Mouse (Mus musculus): ENCODE data around the gene Pdzd7. TPM values are rescaled to one million over a fixed set of nuclear protein-coding genes. Genes with fewer than 3 reads are reported as not detected.
"Not testable (repeated sequence)": the region's sequence is repeated elsewhere in the genome, so short reads cannot be mapped to it uniquely, and the experiment has no call there.

The Pdzd7 gene
- polyA plus RNA-seq, 1 experiment from 2014 or later = 1.1 TPM

GRCm38 (mm10) chr19:45044389-45044927 is 1.1 kb downstream of the Pdzd7 start:
- peaks cover 50% of the 10 kb centered on the region for H3K4me1 ChIP-seq

GRCm38 (mm10) chr19:45040214-45040613 is 5.3 kb downstream of the Pdzd7 start:
- H3K4me3 ChIP-seq (replicated peaks) = no peak overlapping the region
- 45% methylated on average over 13 of the region's 13 CpGs for WGBS
- no peaks in the 10 kb centered on the region for H3K9me3 ChIP-seq (replicated peaks)
- no peak overlapping the region for H3K27ac ChIP-seq
- ATAC-seq (replicated peaks; ENCODE audit: low FRiP score) = no peak
- H3K36me3 ChIP-seq = no peaks in the 10 kb centered on the region
- H3K27me3 ChIP-seq = peaks cover 38% of the 10 kb centered on the region
- H3K9ac ChIP-seq = no peak overlapping the region
- H3K4me2 ChIP-seq = no peak overlapping the region
- peaks cover 16% of the 10 kb centered on the region for H3K4me1 ChIP-seq

More at GRCm38 (mm10) chr19:45044389-45044927, 1.1 kb downstream of the Pdzd7 start:
- H3K9ac ChIP-seq = no peak overlapping the region
- peak overlapping the region; percentile 19; the same call in 1 of the 2 replicates for H3K4me2 ChIP-seq
- no peak for ATAC-seq (replicated peaks; ENCODE audit: low FRiP score)
- H3K36me3 ChIP-seq = no peaks in the 10 kb centered on the region
- no peaks in the 10 kb centered on the region for H3K9me3 ChIP-seq (replicated peaks)
- H3K4me3 ChIP-seq (replicated peaks) = no peak overlapping the region
- 49% methylated on average over 11 of the region's 11 CpGs for WGBS
- H3K27ac ChIP-seq = 0 out of 2 replicates have a peak overlapping the region, but pooled peaks have one; percentile 32
- H3K27me3 ChIP-seq = peaks cover 45% of the 10 kb centered on the region

GRCm38 (mm10) chr19:45038198-45038597 is 7.3 kb downstream of the Pdzd7 start:
- H3K9ac ChIP-seq; ATAC-seq (replicated peaks; ENCODE audit: low FRiP score); H3K4me1 ChIP-seq; H3K4me3 ChIP-seq (replicated peaks); H3K36me3 ChIP-seq; H3K4me2 ChIP-seq; H3K9me3 ChIP-seq (replicated peaks); H3K27ac ChIP-seq: not testable (repeated sequence)
- peaks cover 27% of the 10 kb centered on the region for H3K27me3 ChIP-seq
- 93% methylated on average over 7 of the region's 7 CpGs for WGBS

- no peak; the same call in 1 of the 2 replicates for ATAC-seq (replicated peaks; ENCODE audit: low FRiP score)
- no peaks in the 10 kb centered on the region for H3K36me3 ChIP-seq
- no peak overlapping the region for H3K9ac ChIP-seq
- 27% methylated on average over 16 of the region's 16 CpGs for WGBS
- H3K4me1 ChIP-seq = peaks cover 16% of the 10 kb centered on the region
- no peaks in the 10 kb centered on the region for H3K9me3 ChIP-seq (replicated peaks)
- peaks cover 21% of the 10 kb centered on the region for H3K27me3 ChIP-seq
- H3K4me3 ChIP-seq (replicated peaks) = no peak overlapping the region
- H3K4me2 ChIP-seq = no peak overlapping the region
- H3K27ac ChIP-seq = no peak overlapping the region
These were observed 8.7 kb downstream of the Pdzd7 start for GRCm38 (mm10) chr19:45036867-45037266.

DNA sequence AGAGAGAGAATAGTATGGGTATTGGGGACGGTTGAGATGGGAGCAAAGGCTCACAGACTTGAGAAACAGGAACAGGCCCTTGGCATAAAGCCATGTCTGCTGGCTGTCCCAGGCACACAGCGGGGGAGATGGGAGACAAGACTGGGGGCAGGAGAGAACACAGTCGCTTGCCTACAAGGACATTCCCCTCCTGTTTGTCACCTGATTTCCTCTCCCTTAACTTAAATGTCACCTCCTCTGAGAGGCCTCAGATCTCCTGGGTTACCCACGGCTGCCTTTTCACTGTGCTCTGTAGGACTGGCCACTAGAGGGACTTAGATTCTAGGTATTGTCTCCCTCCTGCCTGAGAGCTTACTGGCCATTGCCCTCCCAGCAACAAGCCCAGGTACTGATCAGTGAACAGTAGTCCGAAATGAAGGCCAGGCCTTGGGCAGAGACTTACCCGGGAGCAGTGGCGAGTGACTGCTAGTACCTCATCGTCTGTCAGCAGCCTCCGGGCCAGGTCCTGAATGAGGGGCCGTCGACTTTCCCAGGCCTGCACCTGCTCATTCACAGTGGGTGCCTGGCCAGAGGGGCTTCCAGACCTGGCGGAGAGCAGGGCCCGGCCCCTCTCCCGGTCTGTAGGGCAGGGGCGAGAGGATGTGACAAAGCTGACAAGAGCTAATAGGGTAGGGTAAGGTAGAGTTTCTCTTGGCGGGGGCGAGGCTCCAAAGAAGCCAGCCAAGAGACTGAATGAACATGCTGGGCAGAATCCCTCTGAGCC is 12.8 kb downstream of the Pdzd7 start:
- no peaks in the 10 kb centered on the region for H3K27me3 ChIP-seq
- no peaks in the 10 kb centered on the region for H3K9me3 ChIP-seq (replicated peaks)
- no peak overlapping the region for H3K4me3 ChIP-seq (replicated peaks)
- WGBS = 52% methylated on average over 17 of the region's 17 CpGs
- H3K27ac ChIP-seq = no peak overlapping the region
- no peak for ATAC-seq (replicated peaks; ENCODE audit: low FRiP score)
- H3K9ac ChIP-seq = no peak overlapping the region
- no peak overlapping the region for H3K4me2 ChIP-seq
- peaks cover 48% of the 10 kb centered on the region for H3K4me1 ChIP-seq
- peaks cover 16% of the 10 kb centered on the region for H3K36me3 ChIP-seq

DNA sequence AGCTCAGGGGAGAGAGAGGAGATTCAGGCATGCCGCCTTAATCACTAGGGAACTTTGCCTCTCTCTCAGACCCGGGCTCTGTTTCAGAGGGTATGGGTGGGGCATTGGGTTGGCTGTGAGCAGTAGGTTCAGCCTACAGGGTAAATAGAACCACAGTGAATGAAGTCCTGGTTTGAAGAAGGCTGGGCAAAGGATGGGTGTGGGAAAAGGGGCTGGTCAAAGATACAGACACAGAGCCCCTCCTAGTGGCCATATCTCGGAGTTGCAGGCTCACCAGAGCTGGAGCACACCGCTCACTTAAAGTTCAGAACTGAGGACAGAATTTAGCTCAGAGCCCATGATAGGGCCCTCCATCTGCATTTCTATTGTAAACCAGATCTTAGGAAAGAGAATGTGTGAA is 13.7 kb downstream of the Pdzd7 start:
- Histone ChIP-seq H3K9me3 (replicated peaks) (no peaks in the 10 kb centered on the region), H3K9ac (no peak overlapping the region), H3K4me3 (replicated peaks) (no peak overlapping the region), H3K27me3 (no peaks in the 10 kb centered on the region), H3K4me2 (no peak overlapping the region), H3K36me3 (peaks cover 26% of the 10 kb centered on the region), H3K4me1 (peaks cover 47% of the 10 kb centered on the region), H3K27ac (no peak overlapping the region)
- 17% methylated on average over 4 of the region's 4 CpGs for WGBS
- 0 out of 2 replicates have a peak, but pooled peaks have one; percentile 2 for ATAC-seq (replicated peaks; ENCODE audit: low FRiP score)

DNA sequence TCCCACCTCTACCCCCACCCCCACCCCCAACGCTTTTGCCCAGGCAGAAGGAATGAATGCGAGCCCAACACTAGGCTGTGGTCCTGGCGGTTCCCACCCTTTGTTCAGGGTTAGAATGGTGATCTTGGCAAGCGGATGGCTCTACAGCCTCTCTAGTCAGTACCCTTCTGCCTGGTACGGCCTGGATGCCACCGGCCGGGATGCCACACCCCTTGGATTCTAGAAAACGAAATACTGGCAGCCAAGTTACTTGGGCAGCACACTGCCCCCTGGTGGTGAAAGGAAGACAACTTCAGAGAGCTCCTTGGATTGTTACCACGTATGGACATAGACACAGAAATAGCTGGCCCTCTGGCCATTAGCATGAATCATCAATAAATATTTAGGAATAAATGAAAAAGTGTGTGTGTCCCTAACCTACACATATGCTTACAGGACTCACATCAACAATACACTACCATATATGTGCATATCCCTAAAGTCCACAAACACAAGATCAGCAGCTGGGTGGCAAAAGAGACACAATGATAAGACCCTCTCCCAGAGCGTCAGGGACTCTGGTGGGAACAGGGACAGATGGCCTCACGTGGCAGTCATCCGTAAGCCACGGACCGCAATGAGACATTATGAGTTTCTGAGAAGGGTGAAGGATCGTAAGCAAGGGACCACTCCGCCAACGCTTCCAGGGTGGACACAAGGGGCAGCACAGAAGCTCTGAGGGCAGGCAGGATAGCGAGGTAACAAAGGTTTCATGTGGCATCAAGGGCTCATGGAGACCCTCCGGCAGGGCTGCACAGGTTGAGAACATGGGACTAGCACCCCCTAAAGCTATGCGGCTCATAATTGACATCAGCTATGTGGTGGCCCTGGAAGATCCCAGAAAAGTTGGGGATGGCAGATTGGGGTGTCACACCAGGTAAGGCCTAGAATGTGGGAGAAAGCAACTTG is 14.5 kb downstream of the Pdzd7 start:
- ATAC-seq (replicated peaks; ENCODE audit: low FRiP score) = peak; percentile 29; the same call in 1 of the 2 replicates

GRCm38 (mm10) chr19:45030111-45030510 is 15.4 kb downstream of the Pdzd7 start:
- ATAC-seq (replicated peaks; ENCODE audit: low FRiP score) = peak; percentile 17; the same call in 1 of the 2 replicates
- Histone ChIP-seq H3K4me2 (no peak overlapping the region), H3K9ac (no peak overlapping the region), H3K4me3 (replicated peaks) (0 out of 2 replicates have a peak overlapping the region, but pooled peaks have one; percentile 21), H3K9me3 (replicated peaks) (no peaks in the 10 kb centered on the region), H3K4me1 (peaks cover 48% of the 10 kb centered on the region), H3K36me3 (peaks cover 43% of the 10 kb centered on the region), H3K27ac (no peak overlapping the region), H3K27me3 (no peaks in the 10 kb centered on the region)
- 37% methylated on average over 8 of the region's 8 CpGs for WGBS

More for the DNA sequence above, 14.5 kb downstream of the Pdzd7 start:
- peaks cover 48% of the 10 kb centered on the region for H3K4me1 ChIP-seq
- peak overlapping the region; percentile 55 for H3K4me2 ChIP-seq
- no peak overlapping the region for H3K27ac ChIP-seq
- 37% methylated on average over 20 of the region's 20 CpGs for WGBS
- peaks cover 33% of the 10 kb centered on the region for H3K36me3 ChIP-seq
- peak overlapping the region; percentile 21; the same call in 1 of the 2 replicates for H3K4me3 ChIP-seq (replicated peaks)
- H3K9me3 ChIP-seq (replicated peaks) = no peaks in the 10 kb centered on the region
- no peaks in the 10 kb centered on the region for H3K27me3 ChIP-seq
- no peak overlapping the region for H3K9ac ChIP-seq

- Histone ChIP-seq H3K9me3 (replicated peaks) (no peaks in the 10 kb centered on the region), H3K9ac (no peak overlapping the region), H3K4me2 (no peak overlapping the region), H3K27ac (no peak overlapping the region), H3K4me3 (replicated peaks) (no peak overlapping the region), H3K4me1 (peaks cover 51% of the 10 kb centered on the region), H3K36me3 (peaks cover 48% of the 10 kb centered on the region), H3K27me3 (no peaks in the 10 kb centered on the region)
- ATAC-seq (replicated peaks; ENCODE audit: low FRiP score) = no peak
- 54% methylated on average over 9 of the region's 9 CpGs for WGBS
These were observed 15.9 kb downstream of the Pdzd7 start for GRCm38 (mm10) chr19:45029571-45029970.

- H3K27ac ChIP-seq = no peak overlapping the region
- H3K4me3 ChIP-seq (replicated peaks) = no peak overlapping the region
- no peak overlapping the region for H3K9ac ChIP-seq
- WGBS = 62% methylated on average over 19 of the region's 19 CpGs
- H3K9me3 ChIP-seq (replicated peaks) = no peaks in the 10 kb centered on the region
- no peak for ATAC-seq (replicated peaks; ENCODE audit: low FRiP score)
- peaks cover 56% of the 10 kb centered on the region for H3K4me1 ChIP-seq
- peaks cover 55% of the 10 kb centered on the region for H3K36me3 ChIP-seq
- no peak overlapping the region for H3K4me2 ChIP-seq
- H3K27me3 ChIP-seq = no peaks in the 10 kb centered on the region
These were observed 16.8 kb downstream of the Pdzd7 start for GRCm38 (mm10) chr19:45028746-45029145.

DNA sequence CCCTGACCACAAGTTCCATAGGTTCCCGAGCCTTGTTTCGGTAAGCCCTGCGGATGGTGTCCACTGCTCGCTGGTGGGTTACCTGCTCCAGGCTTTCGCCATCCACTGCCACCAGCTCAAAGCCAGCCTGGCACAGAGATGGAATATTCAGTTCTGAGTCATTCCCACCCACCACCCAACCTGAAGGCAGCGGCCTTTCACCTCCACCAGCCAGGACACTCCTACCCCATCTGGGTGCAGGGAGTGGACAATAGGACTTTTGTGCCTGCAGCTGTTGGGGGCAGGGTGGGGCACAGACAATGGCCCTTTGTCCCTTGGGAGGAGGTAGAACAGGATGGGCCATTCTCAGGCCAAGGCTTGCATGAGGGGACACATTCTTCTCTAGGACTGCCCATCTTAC is 17.7 kb downstream of the Pdzd7 start:
- 88% methylated on average over 6 of the region's 6 CpGs for WGBS
- peaks cover 62% of the 10 kb centered on the region for H3K36me3 ChIP-seq

More for the DNA sequence above, 17.7 kb downstream of the Pdzd7 start:
- Histone ChIP-seq H3K4me2 (no peak overlapping the region), H3K4me3 (replicated peaks) (no peak overlapping the region), H3K9ac (no peak overlapping the region), H3K27ac (peak overlapping the region; percentile 27; the same call in 1 of the 2 replicates), H3K4me1 (peaks cover 59% of the 10 kb centered on the region), H3K9me3 (replicated peaks) (no peaks in the 10 kb centered on the region), H3K27me3 (no peaks in the 10 kb centered on the region)
- ATAC-seq (replicated peaks; ENCODE audit: low FRiP score) = no peak
